Mouse (Mus musculus) cerebellum, adult 9-10 months (tissue): Measurements from ENCODE around the gene Palld.

Experiments used
- DNase-seq: peaks from one replicate; pipeline ENCODE4 v3.0.0; 2022

Palld gene

DNA sequence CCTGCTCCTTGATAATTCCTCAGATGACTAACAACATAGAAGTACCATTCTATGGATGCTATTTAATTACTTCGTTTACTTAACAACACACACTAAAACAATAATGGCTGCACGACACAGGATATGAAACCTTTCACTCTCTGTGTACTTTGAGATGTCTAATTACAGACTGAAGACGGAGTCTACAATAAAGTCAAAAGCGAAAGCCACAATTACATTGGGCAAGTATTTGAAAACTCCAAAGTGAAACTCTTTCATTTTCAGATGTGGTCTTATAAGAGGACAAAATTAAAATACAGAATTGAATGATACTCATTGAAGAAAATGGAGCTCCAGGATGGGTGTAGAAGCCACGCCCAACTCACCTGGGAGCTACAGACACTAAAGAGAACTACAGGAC, 321.2 kb downstream of the Palld start:
- DNase-seq = no peak

DNA sequence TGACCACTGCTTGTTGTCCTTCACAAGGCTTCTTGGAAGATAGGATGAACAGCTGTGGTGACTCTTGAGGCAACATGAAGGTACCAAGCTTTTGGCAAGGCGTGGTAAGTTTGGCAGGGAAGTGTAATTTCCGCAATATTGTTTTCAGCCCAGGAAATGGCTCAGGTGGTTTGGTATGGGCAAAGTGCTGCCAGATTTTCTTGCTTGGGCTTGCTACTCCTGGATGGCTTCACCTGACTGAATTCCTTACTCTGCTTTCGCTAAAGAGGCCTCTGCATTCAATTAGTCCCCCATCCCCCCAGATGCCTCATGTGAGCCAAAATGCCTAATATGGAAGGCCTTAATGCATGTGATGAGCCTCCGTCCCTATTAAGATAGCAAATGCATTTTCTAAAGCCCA, 322.7 kb downstream of the Palld start:
- no peak for DNase-seq

DNA sequence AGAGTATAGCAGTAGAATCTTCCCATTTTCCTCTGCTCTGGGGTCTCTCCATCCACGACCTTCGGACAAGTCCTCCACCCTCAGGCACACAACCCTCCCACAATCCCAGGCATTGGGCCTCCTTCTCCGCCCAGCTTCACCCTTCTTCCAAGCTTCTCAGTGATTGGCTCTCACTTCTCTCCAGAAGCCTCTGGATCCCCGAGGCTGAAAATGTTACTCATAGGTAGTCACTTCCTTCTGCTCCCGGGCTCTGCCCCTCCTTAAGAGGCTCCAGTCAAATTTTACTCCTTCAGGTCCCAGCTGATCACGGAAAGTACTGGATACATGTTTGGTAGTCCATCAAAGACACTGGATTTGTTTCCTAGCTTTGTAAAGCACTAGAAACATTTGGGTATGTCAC, 323.7 kb downstream of the Palld start:
- no peak for DNase-seq

DNA sequence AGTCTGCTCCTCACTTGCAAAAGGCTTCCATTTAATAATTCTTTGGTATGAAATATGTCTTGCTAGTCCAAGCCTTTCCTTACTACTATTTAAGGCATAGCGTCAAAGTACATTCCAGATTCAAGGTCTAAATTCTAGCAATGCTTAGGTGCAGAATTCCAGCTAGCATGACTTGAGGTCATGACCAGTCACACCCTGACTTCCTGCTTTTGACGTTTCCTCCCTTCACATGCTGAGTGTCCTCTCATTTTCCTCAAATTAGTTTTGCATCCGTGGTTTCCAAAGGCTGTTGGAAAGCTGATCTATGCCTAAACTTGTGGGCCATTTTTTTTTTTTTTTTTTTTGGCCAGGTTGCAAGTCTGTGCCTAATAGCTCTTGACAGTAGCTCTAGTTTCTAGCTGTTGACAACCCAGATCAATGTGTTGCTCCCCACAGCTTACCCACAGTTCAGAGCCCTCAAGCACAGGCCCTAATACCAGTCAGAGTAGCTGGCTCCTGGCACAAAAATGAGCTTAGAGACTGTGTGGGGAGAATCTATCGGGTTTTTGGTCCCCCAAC, 327.3 kb downstream of the Palld start:
- no peak for DNase-seq

DNA sequence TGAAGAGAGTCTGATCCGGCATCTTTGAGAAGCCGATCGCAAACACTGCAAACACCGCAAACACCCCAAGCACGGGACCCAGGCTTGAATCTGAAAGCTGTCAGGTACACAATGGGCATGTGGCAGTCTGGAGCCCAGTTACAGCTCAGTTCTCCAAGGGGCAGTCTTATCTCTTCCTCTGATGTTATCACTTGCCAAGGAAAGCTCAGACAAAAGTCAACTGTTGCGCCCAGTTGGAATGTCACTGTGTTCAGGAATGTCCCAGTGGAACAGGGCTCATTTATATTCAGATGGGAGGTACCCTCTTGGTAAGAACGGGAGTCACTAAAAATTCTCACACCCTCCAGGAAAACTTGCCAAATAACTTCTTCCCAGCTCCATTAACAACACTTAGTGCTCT, 328.0 kb downstream of the Palld start:
- no peak for DNase-seq

DNA sequence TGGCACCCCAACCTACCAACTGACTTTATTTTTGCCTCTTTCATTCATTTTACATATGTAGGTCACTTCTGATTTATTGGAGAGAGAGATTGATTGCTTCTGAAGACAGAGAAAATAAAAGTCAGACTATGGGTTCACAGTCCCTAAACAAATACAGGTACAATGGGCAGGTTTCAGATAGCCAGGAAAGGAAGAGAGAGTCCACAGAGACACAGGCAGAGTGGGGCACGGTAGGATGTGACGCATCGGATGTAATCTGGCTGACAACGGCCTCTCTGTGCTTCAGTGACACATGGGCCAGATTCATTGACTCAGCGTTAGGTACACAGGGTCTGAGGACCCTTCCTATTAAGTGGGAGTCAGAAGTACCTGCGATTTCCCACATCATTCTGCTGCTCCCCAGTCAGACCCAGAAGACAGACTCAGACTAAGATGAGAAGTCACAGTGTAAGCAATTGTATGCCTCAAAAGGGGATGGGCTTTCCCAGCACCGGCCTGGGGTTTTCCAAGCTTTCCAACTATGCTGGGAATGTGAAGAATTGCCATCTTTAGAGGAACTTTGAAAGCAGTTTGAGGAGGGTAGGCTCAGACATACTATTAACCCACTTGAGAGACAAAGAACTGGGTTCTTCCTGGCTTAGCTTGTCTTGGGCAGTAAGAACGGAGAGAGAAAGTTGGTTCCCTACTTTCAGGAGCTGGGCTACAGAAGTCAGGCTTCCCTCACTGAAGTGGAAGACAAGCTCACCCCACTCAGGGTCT, 329.1 kb downstream of the Palld start:
- no peak for DNase-seq

DNA sequence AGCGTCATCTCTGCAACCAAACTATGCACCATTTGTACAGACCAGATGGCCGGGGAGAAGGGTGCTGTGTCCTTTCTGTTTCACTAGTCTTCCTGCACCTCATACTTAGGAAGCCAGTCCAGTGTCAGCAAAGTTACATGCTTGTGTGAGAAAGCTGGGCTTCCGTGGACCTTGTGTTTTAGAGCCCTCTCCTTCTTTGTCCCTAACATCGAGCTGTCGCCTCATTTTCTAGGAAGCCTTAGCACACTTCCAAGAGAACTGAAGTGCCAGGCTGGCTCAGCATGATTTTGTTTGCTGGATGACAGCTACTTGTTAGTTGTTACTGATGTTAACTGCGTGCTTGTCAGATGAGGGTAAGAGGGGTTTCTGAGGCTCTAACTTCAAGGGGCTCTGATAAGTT, 329.8 kb downstream of the Palld start:
- DNase-seq = no peak

DNA sequence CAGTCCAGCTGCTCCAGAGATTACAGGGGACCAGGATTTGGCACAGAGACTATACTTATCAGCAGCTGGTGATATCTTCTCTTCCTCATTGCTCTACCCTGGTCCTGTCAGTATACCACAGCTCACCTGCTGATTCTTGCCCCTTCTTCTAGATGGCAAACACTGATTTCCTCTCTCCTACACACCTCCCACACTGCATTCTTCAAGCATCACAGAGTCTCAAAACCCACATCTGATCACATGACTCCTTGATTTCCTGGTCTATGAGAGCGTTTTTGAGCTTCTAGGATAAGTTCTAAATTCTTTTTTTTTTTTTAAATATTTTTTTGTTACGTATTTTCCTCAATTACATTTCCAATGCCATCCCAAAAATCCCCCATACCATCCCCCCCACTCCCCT, 331.9 kb downstream of the Palld start:
- no peak for DNase-seq

DNA sequence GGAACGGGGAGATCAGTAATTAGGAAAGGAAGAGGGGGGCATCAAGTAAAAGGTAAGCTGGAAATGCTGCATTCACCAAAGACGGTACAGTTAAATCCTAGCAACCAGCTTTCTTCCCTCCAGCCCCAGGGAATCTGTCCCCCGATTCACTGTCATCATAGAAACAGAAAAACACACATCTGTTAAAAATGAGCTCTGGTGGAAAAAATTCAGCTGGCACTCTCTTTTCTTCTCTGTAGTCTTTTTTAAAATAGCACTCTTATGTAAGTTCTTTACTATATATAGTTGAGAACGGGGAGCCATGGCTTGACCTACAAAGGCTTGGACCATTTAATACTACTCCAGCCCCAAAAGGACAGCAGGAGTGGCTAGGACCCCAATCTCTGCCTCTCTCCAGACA, 332.8 kb downstream of the Palld start:
- DNase-seq = no peak

DNA sequence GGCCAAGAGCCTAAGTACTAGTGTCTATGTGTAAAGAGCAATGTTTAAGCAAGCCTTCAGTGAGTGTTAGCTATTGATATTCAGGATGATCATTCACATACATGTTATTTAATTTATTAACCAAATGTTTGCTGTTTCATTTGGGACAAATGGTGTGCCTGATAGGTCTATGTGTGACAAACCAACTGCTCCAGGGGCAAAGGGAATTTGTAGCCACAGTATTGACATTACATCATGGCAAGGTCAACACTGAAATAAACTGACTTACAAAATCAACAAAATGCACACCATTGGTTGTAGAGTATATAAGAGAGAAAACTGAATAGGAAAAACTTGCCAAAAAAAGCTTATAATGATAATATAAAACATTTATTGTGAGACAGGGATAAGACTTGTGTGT, 333.3 kb downstream of the Palld start:
- no peak for DNase-seq

DNA sequence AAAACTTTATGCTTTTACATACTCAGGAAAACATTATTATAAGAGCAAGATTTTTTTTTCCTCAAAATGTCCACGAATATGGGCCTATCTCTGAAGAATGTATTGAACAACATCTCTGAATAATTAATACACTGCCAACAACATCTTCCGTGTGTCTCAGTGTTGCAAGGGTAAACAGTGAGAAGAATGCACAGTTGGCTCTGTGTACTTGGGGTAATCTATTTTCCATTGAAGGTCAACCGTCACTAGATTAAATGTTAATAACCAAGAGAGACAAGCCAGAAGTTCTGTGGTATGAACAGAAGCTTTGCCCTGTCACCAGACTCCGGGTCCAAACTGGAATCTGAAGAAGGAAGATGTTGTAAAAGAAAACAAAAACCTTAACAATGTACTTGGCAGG, 339.1 kb downstream of the Palld start:
- no peak for DNase-seq

DNA sequence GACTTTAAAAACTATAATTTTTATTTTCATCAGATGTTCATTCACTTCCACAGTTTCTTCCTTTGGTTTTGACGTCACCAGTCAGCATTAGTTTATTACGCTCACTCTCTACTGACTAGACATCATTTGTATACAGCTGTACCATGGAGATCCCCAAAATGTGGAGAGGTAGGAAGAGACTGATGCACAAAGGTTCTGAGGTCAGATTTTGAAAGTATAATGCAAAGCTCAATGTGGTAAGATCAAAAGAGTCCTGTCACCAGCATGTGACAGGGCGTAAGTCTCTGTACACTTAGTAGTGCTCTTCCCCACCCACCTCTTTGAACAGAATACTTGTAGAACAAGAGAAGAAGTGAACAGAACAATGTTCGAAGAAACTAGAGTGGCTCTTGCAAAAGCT, 339.9 kb downstream of the Palld start:
- DNase-seq = no peak

DNA sequence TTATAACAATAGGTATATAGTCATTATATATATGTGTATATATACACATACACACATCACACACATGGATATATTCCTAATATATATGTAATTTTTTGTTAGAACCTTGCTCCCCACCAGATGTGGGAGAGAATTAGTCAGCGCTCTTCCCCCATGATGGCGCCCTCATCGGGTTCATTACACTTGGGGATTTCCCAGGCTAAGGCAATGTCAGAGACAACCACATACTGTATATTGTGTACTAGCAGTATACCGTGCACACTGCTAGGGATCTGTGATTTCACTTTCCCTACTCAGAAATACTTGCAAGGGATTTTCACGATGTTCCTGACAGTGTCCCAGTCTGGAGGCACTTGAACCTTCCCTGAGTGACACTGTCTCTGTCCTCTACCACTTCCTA, 341.3 kb downstream of the Palld start:
- DNase-seq = no peak

DNA sequence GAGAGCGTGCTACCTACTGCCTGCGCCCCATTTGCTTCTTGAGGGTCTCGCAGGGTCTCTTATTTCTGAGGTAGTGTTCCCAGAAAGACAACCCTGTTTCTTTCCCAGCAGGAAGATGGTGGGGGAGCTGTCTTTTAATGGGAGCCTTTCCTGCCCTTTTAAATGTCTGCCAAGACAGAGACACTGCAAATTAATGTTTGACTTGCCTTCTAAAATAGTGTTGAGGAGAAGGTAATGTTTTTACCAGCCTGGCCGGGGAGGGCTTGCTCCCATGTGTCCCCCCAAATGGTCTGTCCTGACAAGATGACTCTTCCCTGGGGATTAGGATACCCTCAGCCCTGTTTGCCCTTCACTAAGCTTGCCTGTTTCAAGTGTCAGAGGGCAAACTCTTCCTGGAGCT, 342.5 kb downstream of the Palld start:
- DNase-seq = no peak

DNA sequence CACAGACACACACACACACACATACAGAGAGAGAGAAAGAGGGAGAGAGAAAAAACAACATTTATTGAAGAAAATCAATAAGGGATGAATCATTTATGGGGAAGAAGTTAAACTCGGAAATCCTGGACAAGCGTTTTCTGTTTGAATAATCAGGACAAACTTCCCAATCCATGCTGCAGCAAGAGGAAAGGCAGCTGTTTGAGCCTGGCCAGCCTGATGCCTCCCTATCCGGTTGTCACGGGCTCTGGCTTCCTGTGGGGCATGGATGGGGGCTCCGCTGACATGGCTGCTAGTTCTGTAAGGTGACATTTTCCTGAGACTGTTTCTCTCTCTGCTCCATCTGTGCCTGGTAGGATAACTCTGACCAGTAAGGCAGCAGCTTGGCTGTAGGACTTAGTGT, 343.0 kb downstream of the Palld start:
- DNase-seq = no peak

DNA sequence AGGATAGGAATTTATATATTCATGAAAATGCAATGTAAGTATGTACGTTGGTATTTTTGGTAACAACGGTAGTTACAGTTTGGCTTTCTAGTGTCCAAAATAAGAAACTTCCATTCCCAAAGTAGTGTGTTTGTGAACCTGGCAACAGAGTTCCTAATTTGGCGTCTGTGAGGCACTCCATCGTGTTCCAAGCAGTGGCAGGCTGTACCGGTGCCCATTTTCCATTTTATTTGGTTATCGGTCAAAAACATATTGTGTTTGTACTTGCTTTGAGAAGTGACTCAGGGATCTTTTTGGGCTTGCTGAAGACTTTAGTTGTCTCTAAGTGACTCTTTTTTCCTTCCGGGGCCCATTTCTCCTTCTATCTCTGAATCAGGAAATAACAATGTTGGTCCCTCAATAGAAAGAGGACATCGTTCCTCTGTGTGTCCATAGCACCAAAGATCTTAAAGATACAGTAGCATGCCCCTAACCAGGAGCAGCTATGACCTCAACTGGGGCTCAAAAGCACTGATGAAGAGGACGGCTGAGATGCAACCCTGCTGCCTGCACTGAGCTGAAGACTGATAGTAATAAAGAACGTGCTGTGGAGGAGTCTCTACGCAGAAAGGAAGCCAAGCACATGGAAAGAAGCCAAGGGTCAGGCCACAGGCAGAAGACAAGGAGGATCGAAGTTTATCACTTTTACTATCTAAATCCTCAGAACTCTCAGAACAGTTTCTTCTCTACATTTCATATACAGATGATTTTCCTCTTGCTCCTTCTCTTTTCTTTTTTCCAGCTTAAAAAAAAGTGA, 344.2 kb downstream of the Palld start:
- no peak for DNase-seq

DNA sequence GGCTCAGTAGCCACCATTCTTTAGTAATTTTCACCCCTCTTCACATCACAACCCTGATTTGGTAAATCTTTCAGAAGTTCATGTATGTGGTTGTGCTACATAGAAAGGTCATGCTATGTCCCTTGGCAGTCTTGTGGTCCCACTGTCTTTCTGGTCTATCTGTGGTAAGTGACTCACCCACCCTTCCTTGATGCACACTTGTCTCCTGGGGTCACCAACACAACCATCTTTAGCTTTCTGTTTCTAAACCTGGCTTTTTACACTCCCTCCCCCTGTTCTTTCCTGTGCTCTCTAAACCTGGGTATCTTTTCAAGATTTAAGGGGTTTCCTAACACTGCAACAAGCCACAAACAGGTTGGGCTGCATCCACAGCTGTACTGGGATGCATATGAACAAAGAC, 345.5 kb downstream of the Palld start:
- no peak for DNase-seq

DNA sequence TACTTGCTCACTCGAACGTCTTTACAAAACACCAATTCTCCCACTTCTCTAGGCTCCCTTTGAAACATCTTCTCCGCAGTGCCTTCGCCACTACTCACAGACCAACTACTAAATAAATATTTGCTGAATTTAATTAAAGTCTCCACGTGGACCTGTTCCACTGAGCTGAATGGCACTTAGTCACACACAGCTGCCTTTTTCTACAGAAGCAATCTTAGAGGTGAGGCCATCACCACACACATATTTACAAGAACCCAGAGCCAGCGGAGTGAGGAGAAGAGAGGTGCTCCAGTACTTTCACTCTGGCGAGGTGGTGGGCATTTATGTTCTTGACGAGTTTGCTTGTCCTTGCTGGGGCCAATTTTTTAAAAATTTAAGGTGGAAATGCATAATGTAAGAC, 346.3 kb downstream of the Palld start:
- DNase-seq = no peak

DNA sequence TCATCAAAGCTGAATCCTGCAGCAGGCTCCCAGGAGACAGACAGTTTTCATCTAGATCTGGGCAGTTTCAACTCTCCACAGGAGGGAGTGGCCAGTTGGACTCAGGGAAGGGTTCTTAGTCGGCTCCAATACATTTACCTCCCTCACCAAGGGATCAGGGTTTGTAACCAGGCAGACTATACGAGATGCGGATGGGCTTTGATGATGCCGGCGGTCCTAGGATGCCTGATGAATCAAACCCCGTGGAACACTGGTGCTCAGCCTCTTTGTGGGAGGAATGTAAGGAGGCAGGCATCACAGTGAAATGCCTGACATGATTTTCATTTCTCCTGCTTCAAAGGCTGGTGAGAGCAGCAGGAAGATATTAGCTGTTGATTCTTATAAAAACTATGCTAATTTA, 347.1 kb downstream of the Palld start:
- no peak for DNase-seq

DNA sequence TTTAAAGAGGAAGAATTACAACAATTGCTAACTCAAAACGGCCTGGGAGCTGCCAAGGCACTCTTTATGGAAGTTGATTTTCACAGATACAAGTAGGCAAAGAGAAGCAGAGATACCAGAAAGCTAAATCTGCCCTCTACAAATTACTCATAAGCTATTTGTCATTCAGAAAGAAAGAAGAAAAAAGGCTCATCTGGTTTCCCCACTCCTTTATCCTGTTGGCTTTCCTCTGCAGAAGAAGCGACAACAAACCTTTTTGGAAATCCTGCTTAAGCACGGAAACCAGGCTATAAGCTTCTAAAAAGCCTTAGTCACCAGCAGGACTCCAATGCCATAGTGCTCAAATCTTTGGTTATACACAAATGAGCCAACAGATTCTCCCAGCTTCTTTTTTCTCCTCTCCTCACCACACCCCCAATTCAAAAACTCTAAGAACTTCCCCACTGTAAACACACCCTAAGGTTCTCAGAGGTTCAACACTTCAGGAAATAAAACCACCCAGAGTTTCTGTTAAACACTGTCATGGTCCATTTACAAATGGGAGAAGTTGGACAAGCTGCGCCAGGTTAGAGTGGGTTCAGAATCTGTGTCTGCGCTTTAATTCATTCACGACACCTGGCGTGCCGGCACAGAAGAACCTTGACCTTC, 349.6 kb downstream of the Palld start:
- DNase-seq = no peak

DNA sequence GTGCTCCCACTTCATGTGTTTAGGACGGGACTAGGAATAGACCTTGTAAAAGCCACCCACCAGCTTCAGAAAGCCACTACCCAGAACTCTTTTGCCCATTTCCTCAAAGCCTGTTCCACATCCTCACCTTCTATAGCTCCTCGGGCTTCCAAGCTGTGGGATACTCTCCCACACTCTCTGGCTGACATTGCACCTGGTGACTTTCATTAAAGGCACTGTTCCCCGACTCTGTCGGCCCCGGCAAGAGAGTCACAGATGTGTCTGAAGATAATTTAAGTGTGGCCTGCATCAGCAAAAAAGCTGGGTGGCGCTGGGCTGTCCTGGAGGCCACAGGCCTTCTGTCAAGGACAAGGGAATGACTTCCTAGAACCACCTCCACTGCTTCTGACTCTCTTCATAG, 350.3 kb downstream of the Palld start:
- no peak for DNase-seq

DNA sequence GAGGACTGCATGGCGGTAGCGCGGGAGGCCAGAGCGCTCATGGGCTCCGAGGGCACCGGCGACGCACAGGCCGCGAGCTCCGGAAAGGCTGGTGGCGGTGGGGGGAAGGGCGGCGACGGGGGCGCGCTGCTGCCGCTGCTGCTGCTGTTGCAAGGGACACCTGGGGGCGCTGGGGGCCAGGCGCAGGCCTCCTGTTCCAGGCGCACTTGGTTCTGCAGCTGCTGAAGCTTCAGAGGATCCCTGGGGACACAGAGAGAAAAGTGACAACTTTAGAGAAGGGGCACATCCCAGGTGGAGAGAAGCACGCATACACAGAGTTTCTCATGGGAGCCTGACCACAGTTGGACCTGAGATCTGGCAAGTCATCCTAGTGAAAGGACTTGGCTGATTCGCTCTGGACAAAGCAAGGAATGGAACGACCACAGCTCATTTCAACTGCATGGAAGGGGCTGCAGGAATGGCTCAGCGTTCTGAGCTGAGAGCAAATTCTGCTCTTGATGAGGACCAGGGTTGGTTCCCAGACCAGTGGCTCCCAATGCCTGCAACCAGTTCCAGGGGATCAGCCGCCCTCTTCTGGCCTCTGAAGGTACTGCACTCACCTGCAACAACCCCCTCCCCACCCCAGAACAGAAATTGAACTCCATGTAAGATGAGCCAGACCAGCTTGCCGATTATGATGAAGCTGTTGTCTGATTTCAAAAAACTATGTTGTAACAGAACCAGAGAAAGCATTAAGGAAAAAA, 352.3 kb downstream of the Palld start:
- DNase-seq = no peak

DNA sequence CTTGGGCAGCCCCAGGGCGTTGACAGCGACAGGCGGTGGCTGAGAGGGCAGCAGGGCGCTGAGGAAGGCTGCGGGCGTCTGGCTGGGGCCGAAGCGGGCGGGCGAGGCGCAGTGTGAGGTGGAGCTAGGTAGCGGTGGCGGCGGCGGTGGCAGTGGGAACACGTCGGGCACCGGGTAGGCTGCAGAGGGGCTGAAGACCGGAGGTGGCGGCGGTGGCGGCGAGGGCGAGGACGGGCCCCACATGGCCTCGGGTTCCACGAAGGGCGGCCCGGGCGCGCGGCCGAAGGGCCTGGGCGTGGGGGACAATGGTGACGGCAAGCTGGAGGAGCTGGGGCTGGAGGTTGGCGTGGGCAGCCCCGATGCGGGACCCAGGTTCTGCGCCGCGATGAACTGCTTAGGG, 352.9 kb downstream of the Palld start:
- DNase-seq = no peak
